Mouse (Mus musculus) stomach, embryonic 16.5 days (tissue): ENCODE data around the gene Dbx1. TPM values are rescaled to one million over a fixed set of nuclear protein-coding genes. Genes with fewer than 3 reads are reported as not detected.

ENCODE experiments used
- ATAC-seq: fragments of 200-750 bp; cut with Nextera tagmentation; 2 replicates; pipeline ENCODE4 v1.8.0; 2017; ENCODE audit warnings: moderate number of reproducible peaks, moderate TSS enrichment; ENCODE audit not compliant: insufficient read depth, low FRiP score
- H3K27ac ChIP-seq: fragments of 300-500 bp; sonication (generic); 2 replicates; pipeline ENCODE4 v1.5.1; 2014; ENCODE audit warnings: low read length
- H3K27me3 ChIP-seq: fragments of 300-500 bp; sonication (generic); 2 replicates; pipeline ENCODE4 v1.6.1; 2014; ENCODE audit warnings: low read length, control low read depth, mixed read lengths; ENCODE audit not compliant: control insufficient read depth, insufficient read depth
- H3K36me3 ChIP-seq: fragments of 300-500 bp; sonication (generic); 2 replicates; pipeline ENCODE4 v1.6.1; 2014; ENCODE audit warnings: low read length; ENCODE audit not compliant: control insufficient read depth, insufficient read depth
- H3K4me1 ChIP-seq: fragments of 300-500 bp; sonication (generic); 2 replicates; pipeline ENCODE4 v1.6.1; 2014; ENCODE audit warnings: low read length, control low read depth, mixed read lengths; ENCODE audit not compliant: control insufficient read depth, insufficient read depth
- H3K4me2 ChIP-seq: fragments of 300-500 bp; sonication (generic); 2 replicates; pipeline ENCODE4 v1.6.1; 2014; ENCODE audit warnings: low read depth, low read length, mixed read lengths
- H3K4me3 ChIP-seq: fragments of 300-500 bp; sonication (generic); replicated peaks from 2 replicates; pipeline ENCODE4 v1.5.1; 2014; ENCODE audit warnings: mild to moderate bottlenecking, low read length
- H3K9ac ChIP-seq: fragments of 300-500 bp; sonication (generic); 2 replicates; pipeline ENCODE4 v1.6.1; 2014; ENCODE audit warnings: low read length
- H3K9me3 ChIP-seq: fragments of 300-500 bp; sonication (generic); replicated peaks from 2 replicates; pipeline ENCODE4 v1.6.1; 2016; ENCODE audit warnings: low read length, control low read depth; ENCODE audit not compliant: control insufficient read depth
- WGBS: fragments of 180-500 bp; shearing (Covaris S2); extraction: QIAGEN DNeasy Blood & Tissue Kit; methylation state at CpG from one replicate; pipeline ENCODE4 v1.1.7; 2014; 5-methylcytosine and 5-hydroxymethylcytosine counted together
- polyA plus RNA-seq: library from polyadenylated mRNA; unstranded; fragments of >200 nt; fragmentation: Nextera tagmentation; extraction: Ambion mirVana; gene quantifications from 2 replicates; pipeline ENCODE4 v1.2.1, GENCODE M21; 2015

Gene Dbx1
- polyA plus RNA-seq, 1 experiment from 2014 or later, result 0.28 TPM

DNA sequence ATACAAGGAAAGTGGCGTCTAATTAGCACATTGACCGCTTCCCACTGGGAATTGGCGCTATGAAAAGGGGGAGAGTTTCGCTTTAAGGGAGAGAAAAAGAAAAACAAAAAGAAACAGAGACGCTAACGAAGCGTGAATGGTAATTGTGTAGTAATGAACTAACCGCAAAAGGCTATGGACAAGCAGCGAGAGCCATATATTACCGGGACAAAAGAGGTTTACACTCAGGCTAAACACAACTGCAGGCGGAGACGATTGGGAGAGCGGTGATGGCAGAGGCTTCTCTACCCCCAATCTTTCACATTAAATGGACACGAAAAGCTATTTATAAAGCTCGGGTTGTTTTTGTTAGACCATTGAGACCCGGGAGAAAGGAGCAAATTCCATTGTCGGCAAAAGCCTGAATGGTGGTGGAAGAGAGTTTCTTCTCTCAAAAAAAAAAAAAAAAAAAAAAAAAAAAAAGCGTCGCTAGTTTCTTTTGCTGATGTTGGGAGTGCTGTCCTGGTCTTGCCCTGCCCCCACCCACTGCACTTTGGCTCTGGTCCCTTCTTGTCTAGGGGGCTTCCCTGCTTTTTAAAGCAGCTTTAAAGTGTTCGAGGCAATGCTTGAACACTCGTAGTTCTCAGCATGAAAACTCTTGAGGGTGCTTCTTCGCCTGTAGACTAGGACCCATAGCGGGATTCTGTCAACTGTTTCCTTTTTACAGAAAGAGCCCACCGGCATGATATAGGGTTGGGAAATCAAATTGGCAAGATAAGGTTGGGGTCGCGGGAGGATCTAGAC lies 2.2 kb downstream of the Dbx1 start:
- H3K4me3 ChIP-seq, result peak overlapping the region; percentile 46
- WGBS, result 1% methylated on average over 26 of the region's 26 CpGs
- no peaks in the 10 kb centered on the region for H3K36me3 ChIP-seq
- peaks cover 76% of the 10 kb centered on the region for H3K27me3 ChIP-seq
- peaks cover 18% of the 10 kb centered on the region for H3K4me1 ChIP-seq
- ATAC-seq, result no peak
- H3K4me2 ChIP-seq, result peak overlapping the region; percentile 60
- no peaks in the 10 kb centered on the region for H3K9me3 ChIP-seq
- H3K27ac ChIP-seq, result no peak overlapping the region
- no peak overlapping the region for H3K9ac ChIP-seq

DNA sequence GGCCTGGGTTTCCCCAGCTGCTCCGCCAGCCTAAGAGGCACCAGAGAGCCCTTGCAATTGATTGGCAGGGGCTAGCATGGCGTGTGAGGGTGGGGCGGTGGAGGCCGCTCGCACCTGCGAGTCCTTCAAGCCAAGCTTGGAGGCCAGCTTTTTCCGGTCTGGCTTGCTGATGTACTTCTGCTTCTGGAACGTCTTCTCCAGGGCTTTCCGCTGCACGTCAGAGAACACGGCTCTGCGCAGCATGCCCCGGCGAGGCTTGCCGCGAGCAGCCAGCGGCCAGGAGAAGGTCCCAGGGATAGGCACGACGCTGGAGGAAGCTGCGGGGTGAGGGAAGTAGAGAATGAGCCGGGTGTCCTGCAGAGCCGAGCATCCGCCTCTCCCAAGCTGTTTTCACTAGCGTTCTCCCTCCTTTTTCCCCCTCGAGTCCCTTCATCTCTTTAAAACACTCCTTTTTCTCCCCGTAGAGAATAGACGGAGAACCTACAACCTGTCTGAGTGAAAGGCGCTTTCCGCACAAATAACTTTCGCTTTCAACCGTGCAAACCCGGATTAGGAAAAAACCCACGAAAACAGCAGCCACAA lies 3.2 kb downstream of the Dbx1 start:
- Histone ChIP-seq H3K4me2 (peak overlapping the region; percentile 60), H3K27me3 (peaks cover 72% of the 10 kb centered on the region), H3K9me3 (no peaks in the 10 kb centered on the region), H3K27ac (no peak overlapping the region), H3K9ac (peak overlapping the region; percentile 22; the same call in 1 of the 2 replicates), H3K4me3 (peak overlapping the region; percentile 46), H3K4me1 (peaks cover 16% of the 10 kb centered on the region), H3K36me3 (no peaks in the 10 kb centered on the region)
- WGBS, result under 1% methylated on average over 33 of the region's 33 CpGs
- peak; percentile 35; the same call in 1 of the 2 replicates for ATAC-seq

DNA sequence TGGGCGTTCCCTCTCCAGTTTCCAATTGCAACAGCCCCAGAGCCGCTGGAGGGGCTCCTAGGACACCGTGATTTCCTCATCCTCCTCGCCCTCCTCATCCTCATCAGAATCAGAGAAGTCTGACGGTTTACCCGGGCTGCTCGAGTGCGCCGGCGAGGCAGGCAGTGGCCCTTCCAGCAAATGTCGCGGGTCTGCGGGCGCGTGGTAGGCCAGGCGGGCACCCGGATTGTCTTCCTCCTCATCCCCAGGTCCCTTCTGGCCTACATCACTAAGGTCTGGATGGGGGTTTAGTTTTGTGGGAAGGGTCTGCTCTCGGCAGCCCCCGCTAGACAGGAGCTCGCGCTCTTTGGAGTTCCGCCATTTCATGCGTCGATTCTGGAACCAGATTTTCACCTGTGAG lies 4.3 kb downstream of the Dbx1 start:
- H3K4me1 ChIP-seq, result peaks cover 16% of the 10 kb centered on the region
- H3K27me3 ChIP-seq, result peaks cover 69% of the 10 kb centered on the region
- H3K9ac ChIP-seq, result 0 out of 2 replicates have a peak overlapping the region, but pooled peaks have one; percentile 1
- no peak overlapping the region for H3K4me2 ChIP-seq
- H3K27ac ChIP-seq, result no peak overlapping the region
- H3K4me3 ChIP-seq, result no peak overlapping the region
- 4% methylated on average over 23 of the region's 24 CpGs for WGBS
- no peaks in the 10 kb centered on the region for H3K9me3 ChIP-seq
- H3K36me3 ChIP-seq, result no peaks in the 10 kb centered on the region
- ATAC-seq, result no peak

DNA sequence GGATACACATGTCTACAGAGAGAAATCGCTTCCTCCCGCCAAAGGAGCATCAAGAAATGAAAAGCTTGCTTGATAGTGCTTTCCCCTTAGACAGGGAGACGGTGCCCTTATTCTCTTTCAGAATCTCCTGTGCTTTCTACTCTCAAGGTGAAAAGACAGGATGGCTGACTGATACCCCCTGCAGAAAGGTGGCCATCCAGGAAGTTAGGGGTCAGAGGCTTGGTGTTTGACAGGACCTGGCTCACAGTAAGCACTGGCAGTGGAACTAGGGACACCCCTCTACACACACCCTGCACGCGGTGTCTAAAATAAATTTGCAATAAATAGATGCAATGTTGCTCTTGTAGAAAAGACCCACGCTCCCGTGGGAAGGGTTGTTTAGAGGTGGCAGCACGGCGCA lies 4.8 kb downstream of the Dbx1 start:
- no peak overlapping the region for H3K27ac ChIP-seq
- H3K36me3 ChIP-seq, result no peaks in the 10 kb centered on the region
- no peak overlapping the region for H3K9ac ChIP-seq
- peaks cover 16% of the 10 kb centered on the region for H3K4me1 ChIP-seq
- peaks cover 64% of the 10 kb centered on the region for H3K27me3 ChIP-seq
- no peaks in the 10 kb centered on the region for H3K9me3 ChIP-seq
- no peak overlapping the region for H3K4me2 ChIP-seq
- WGBS, result 19% methylated on average over 9 of the region's 9 CpGs
- ATAC-seq, result no peak
- no peak overlapping the region for H3K4me3 ChIP-seq

DNA sequence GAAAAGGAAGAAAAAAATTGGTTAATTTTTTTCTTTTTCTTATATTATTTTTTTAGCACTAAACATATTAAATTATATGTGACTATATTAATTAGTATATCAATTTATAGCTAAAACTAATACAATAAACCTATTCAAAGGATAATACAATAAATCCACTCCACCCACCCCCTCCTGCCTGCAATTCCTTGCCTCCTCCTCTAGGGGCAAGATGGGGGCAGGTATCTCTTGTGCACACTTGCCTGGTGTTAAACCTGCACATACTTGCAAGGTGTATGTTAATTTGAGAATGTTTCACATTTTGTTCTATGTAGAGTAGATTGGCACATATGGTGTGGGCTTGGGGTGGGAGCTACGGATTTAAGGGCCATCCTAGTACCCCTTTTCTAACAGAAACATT lies 16.5 kb downstream of the Dbx1 start:
- Histone ChIP-seq H3K4me2 (no peak overlapping the region), H3K4me1 (no peaks in the 10 kb centered on the region), H3K27ac (no peak overlapping the region), H3K36me3 (no peaks in the 10 kb centered on the region), H3K4me3 (no peak overlapping the region), H3K9ac (no peak overlapping the region), H3K27me3 (no peaks in the 10 kb centered on the region), H3K9me3 (no peaks in the 10 kb centered on the region)
- WGBS, result 76% methylated on average over 1 of the region's 1 CpGs
- ATAC-seq, result no peak

DNA sequence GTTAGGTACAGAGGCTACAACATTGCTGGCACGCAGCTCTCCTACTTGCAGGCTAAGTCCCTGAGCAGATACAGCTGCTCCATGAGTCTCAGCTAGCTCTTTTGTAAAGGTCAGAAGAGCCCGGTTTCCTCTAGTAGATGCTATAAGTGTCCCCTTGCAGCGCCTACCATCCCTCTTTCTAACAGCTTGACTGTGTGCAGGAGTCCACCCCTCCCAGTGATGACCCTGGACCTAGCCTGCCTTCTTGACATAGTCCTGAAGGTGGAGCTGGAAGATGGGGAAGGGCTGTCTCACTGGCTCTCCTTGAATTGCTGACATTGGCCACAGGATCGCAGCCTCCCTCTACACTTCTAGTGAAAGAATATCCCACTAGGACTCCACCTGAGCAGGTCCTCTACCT lies 19.6 kb downstream of the Dbx1 start:
- no peak for ATAC-seq

DNA sequence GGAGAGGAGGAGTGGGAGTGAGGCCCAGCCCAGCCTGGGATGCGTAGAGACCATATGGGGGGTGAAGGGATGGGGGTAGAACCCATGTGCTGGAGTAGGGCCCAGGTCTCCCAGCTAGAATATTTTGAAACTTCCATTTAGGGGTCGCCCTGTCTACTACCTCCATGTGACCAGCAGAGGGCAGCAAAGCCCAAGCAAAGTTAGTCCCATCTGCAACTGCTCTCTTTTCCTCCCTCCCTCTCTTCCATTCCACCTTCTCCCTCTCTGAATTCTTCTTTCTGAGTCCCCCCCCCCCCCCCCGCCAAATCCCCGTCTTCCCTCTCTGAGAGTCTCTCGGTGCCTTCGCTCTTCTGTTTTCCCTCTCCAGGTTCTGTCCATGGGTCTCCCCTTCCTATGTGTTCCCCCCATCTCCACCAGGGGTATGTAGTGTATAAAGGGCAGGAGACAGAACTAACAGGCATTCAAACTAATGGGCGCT lies 20.4 kb downstream of the Dbx1 start:
- 0 out of 2 replicates have a peak overlapping the region, but pooled peaks have one; percentile 32 for H3K4me2 ChIP-seq
- peak; percentile 64; the same call in 1 of the 2 replicates for ATAC-seq
- 5% methylated on average over 6 of the region's 7 CpGs for WGBS

More for the DNA sequence above, 19.6 kb downstream of the Dbx1 start:
- Histone ChIP-seq H3K27me3 (no peaks in the 10 kb centered on the region), H3K4me1 (no peaks in the 10 kb centered on the region), H3K9me3 (no peaks in the 10 kb centered on the region), H3K9ac (no peak overlapping the region), H3K36me3 (no peaks in the 10 kb centered on the region), H3K4me2 (no peak overlapping the region), H3K27ac (no peak overlapping the region), H3K4me3 (no peak overlapping the region)
- WGBS, result 66% methylated on average over 4 of the region's 4 CpGs

DNA sequence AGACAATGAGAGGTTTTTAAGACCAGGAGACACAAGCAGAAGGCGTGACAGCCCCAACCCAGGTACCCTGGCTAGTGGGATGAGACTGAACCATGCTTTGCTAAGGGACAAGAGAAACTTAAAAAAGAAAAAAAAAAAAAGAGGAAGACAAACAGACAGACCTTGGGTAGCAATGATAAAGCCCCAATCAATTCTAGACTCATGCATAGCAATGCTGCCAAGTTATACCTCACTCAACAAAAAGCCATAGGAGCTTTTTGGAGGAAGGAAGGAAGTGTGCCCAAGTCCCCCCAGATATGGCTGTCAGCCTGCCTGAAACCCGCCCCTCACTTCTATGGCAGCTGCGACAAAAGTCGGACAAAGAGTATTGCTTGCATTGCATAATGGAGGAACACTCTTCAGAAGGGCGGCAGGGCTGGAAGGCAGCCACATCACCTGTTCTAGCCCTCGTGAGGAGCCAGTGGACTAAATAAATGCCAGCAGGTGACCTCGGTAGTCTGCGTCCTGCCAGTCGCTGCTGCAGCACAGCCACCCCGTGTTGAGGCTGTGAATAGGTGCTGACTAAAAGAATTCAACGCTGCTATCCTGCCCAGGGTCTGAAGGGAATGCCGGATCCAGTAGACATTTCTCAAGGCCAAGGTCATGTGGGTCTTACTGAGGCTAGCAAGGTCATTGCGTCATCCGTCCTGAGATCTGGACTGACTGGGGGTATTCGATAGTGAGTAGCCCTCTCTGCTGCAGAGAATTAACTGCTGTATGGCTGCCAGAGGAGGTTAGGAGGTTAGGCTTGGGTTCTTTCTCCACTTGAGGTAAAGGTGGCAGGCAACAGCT lies 31.5 kb downstream of the Dbx1 start:
- WGBS, result 82% methylated on average over 15 of the region's 15 CpGs
- H3K36me3 ChIP-seq, result no peaks in the 10 kb centered on the region
- H3K4me1 ChIP-seq, result no peaks in the 10 kb centered on the region
- H3K4me2 ChIP-seq, result no peak overlapping the region
- H3K9ac ChIP-seq, result no peak overlapping the region
- H3K9me3 ChIP-seq, result no peaks in the 10 kb centered on the region
- no peak overlapping the region for H3K4me3 ChIP-seq
- no peak for ATAC-seq
- H3K27ac ChIP-seq, result no peak overlapping the region
- no peaks in the 10 kb centered on the region for H3K27me3 ChIP-seq

More for the DNA sequence above, 20.4 kb downstream of the Dbx1 start:
- Histone ChIP-seq H3K9me3 (no peaks in the 10 kb centered on the region), H3K36me3 (no peaks in the 10 kb centered on the region), H3K9ac (no peak overlapping the region), H3K27ac (no peak overlapping the region), H3K4me3 (no peak overlapping the region), H3K4me1 (no peaks in the 10 kb centered on the region), H3K27me3 (no peaks in the 10 kb centered on the region)
